Mouse (Mus musculus) stomach, postnatal 0 days (tissue): ENCODE results near the gene Arpin.

Source experiments
- CTCF ChIP-seq: IDR thresholded peaks from 2 replicates; pipeline ENCODE4 v1.5.1; 2016; ENCODE audit warnings: antibody characterized with exemption, low read depth, mild to moderate bottlenecking, moderate library complexity
- EP300 ChIP-seq: optimal IDR thresholded peaks from 2 replicates; pipeline ENCODE3; 2016; ENCODE audit warnings: antibody characterized with exemption

DNA sequence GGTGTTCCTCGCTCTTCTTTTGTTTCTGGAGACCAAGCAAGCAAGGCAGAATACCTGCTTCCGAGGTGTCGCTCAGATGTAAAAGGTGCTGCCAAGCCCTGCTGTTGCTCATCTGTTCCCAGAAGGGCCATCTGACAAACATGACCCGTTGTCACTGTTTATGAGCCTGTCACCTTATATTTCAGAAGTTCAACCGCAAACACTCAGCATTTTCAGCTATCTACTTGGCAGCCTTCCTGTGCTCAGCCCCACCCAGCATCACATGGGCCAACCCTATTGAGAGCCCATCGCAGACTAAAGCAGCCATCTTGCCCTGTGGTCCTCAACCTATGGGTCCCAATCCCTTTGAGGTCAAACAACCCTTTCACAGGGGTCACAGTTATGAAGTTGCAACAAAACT is 34.4 kb downstream of the Arpin start:
- TF ChIP-seq CTCF (no peak), EP300 (no peak)
